Mouse (Mus musculus) left cerebral cortex, postnatal 4 days (tissue): Measurements from ENCODE around the gene Naga. TPM values are rescaled to one million over a fixed set of nuclear protein-coding genes. Genes with fewer than 3 reads are reported as not detected.

Source experiments
- DNase-seq: peaks from one replicate; pipeline ENCODE4 v3.0.0-alpha.2; 2022
- intact Hi-C: fragments of 180-260 bp; cut with DNase I; formaldehyde crosslinking; loops from one replicate; pipeline ENCODE4 v1.15.1; 2025
- total RNA-seq, 2 experiments: library from RNA; stranded (reverse); gene quantifications; 2 replicates each; pipeline ENCODE4 v1.2.3; 2021

Gene Naga
- total RNA-seq, 2 experiments from 2014 or later, result 32.1 to 33.6 TPM

DNA sequence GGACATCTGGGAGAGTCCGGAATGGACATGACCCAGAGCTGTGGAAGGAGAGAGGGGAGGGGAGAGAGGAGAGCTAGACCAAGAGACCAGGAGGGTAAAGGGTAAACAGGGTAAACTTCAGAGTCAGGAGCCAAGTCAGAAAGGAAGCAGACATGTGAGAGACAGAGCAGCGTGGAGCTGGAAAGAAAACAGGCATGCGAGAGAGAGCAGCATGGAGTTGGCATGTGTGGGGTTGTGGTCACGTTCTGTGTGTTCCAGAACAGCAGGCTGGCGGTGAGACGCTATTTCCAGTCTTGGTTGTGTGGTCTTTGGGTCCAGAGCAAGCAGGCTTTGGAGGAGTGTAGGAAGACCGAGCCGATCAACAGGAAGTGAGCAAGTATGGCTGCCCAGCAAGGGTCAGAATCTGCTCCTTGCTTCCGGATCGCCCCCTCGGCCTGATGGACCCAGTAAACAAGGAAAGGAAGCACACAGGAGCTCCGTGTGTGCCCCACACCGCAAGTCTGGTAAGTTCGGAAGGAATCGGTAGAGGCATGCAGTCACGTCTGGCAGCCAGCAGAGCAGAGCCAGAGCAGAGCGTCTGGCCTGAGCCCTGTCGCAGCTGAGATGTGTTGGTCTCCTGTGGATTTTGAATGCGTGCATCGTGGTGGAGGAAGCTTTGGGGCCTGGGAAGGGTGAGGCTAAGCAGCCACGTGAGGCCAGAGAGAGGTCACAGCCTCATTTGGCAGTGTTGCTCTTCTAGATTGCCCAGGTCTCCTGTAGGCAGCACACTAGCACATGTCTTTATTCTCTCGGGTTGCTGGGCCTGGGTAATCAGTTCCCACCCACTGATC is 19.9 kb upstream of the Naga start:
- intact Hi-C loops, result no loop called here
- DNase-seq, result no peak

DNA sequence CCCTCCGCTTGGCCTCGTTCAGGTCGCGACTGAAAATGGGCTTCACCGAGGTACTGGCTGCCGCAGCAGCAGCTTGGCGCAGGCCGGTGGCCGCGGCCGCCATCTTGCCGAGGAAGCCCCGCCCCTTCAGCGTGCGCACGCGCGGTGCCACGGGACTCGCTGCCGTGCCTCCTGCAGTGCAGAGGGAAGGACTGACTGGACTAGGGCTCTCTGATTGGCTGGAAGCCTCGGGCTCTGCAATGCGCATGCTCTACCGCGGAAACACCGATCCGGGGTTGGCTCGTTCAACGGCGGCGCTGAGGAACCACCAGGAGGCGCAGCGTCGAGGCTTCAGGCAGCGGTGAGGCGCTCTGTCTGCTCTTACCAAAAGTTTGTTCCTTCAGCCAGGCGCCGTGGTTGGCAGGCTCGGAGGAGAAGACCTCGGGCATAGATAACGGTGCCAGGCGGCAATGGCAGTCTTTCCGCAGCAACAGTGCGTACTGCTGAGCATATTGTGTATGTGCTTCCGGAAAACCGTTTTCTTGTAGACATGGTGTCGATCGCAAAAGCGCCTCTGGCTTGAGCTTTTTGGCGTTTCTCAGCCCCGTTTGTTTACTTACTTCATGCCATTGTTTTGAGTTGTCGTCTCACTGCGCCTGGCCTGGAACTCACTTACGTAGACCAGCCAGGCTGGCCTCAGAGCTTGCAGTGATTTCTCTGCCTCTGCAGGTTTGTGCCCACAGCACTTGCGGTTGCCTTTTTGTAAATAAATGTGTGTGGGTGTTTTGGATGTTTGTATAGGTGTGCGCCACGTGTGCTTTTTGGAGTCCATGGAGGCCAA is 15.6 kb upstream of the Naga start, which contains the start of gene Ndufa6:
Gene Ndufa6, minus strand, starts transcription at position 197 of the 820 bp plus-strand sequence.
- intact Hi-C loops, result no loop called here
- peak; percentile 99 for DNase-seq

DNA sequence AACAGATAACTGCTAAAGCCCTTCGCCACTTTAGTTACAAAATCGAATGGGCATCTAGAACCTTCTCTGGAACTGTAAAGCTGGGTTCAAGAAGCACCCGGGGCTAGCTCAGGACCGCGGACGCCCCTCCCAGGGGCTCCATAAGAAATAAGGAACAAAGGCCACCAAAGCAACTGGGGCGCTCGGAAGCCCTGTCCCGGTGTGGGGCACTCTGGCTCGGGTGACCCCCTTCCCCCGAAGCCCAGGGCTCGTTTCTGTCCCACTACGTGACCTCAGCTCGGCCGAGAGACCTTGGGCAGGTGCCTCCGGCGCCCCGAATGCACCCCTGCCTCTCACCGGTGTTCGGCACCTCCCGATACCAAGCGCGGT is 15.0 kb upstream of the Naga start:
- DNase-seq, result no peak
- intact Hi-C loops, result no loop called here

DNA sequence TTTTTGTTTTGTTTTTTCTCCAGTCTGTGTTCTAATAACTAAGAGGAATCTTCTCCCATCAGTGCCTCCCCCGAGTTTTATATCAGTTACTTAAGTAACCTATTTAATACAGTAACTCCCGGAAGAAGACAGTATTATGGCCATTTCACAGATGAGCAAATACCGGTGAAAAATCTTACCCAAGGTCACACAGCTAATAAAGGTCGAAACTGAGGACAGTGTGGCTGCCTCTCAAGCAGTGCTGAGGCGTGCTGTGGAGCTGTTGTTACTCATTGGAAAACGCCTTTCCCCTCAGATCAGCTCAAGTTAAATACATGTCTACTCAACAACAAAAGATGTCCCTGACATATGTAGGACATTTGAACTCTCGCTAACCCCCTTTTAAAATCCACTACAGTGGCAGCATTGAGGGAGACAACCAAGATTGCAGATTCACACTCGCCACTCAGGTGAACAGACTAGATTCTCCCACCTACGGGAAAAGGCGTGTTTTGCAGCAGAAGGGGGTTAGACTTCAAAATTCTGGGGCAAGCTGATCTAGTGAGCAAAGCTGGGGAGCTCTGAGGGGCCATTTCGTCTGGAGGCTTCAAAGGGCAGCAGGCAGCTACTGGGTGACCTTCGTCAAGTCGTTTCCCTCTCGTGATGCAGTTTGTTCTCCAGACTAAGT is 14.5 kb upstream of the Naga start:
- DNase-seq, result no peak
- intact Hi-C loops, result no loop called here

GRCm38 (mm10) chr15:82351480-82351879 is 12.8 kb upstream of the Naga start:
- intact Hi-C loops, result no loop called here
- no peak for DNase-seq

- no peak for DNase-seq
- intact Hi-C loops, result no loop called here
These were observed 11.6 kb upstream of the Naga start for GRCm38 (mm10) chr15:82350349-82350748.

DNA sequence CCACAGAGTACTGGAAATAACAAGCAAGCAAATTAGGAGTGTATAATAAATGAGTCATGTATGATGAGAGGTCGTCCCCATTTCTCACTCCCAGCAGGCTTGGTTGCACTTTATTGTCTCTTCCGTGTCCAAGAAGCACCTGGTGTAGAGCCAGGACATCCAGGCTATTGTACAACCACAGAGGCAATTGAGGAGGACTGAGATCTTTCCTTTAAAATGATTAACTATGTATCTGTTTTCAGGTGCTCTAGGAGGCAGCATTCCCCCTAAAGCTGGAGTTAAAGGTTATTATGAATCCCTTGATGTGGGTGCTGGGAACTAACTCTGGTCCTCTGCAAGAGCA is 10.2 kb upstream of the Naga start:
- intact Hi-C loops, result no loop called here
- DNase-seq, result no peak

GRCm38 (mm10) chr15:82348258-82348998 is 9.7 kb upstream of the Naga start:
- DNase-seq, result no peak
- intact Hi-C loops, result no loop called here

- DNase-seq, result no peak
- intact Hi-C loops, result no loop called here
These were observed 9.1 kb upstream of the Naga start for GRCm38 (mm10) chr15:82347852-82348251.

- no peak for DNase-seq
- intact Hi-C loops, result no loop called here
These were observed 8.6 kb upstream of the Naga start for GRCm38 (mm10) chr15:82347303-82347676.

DNA sequence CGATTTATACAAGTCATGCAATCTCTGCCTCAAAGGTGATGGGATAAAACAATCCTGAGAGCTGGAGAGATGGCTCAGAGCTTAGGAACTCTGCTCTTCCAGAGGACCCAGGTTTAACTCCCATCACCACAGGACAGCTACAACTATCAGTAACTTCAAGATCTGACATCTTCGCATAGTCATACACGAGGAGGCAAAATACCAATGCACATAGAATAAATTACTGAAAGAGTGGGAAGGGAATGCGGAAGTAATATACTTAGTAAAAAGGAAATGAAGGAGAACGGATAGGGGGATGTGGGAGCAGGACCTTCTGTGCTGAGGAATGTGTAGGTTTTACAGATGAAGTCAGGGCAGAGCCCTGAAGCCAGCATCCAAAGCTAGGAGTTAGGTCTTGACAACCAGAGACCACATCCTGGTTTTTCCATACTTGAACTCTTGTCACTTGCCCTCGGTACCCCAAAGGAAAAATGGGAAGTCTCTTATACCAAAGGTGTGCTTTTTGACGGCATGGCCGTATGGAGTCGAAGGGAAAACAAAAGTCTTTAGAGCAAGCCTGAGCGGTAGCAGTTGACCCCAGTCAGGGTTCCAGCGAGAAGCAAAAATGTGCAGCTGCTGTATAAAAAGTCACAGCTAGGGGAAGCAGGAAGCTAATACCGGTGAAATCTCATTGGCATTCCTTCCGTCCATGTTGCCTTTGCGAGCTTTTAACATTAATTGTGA is 8.0 kb upstream of the Naga start:
- intact Hi-C loops, result no loop called here
- no peak for DNase-seq

- peak; percentile 98 for DNase-seq
- intact Hi-C loops, result no loop called here
These were observed 7.2 kb upstream of the Naga start for GRCm38 (mm10) chr15:82345820-82346470.

DNA sequence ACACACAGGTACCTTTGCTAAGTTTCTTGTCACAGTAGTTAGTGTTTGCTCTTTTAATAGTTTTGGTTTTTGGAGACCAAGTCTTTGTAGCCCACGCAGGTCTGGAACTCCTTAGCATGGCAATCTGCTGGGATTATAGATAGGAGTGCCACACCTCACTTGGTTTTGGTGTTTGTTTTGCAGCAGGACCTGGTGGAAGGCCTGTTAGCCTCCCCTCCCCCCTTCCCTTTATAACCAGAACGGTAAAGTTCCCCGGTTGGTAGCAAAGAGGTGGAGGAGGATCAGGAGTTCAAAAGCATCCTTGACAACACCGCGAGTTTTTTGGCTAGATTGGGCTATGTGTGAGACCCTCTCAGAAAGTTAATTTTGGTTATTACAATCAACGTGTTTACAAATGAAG is 6.2 kb upstream of the Naga start:
- intact Hi-C loops, result no loop called here
- no peak for DNase-seq

- intact Hi-C loops, result no loop called here
- no peak for DNase-seq
These were observed 4.9 kb upstream of the Naga start for GRCm38 (mm10) chr15:82343368-82344287.

DNA sequence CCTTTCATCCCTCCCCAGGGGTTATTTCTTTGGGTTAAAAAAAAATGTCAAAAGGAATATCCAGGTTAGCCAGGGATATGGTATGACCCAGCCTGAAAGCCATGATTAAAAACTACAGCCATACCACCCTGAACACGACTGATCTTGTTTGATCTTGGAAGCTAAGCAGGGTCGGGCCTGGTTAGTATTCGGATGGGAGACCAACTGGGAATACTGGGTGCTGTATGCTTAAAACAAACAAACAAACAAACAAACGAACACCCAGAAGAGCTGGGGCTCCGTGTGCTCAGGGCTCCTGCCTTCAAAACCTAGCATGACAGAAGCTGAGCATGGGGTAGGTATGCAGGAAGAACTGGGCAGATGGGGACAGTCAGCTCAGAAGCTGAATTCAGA is 3.8 kb upstream of the Naga start:
- intact Hi-C loops, result no loop called here
- no peak for DNase-seq

DNA sequence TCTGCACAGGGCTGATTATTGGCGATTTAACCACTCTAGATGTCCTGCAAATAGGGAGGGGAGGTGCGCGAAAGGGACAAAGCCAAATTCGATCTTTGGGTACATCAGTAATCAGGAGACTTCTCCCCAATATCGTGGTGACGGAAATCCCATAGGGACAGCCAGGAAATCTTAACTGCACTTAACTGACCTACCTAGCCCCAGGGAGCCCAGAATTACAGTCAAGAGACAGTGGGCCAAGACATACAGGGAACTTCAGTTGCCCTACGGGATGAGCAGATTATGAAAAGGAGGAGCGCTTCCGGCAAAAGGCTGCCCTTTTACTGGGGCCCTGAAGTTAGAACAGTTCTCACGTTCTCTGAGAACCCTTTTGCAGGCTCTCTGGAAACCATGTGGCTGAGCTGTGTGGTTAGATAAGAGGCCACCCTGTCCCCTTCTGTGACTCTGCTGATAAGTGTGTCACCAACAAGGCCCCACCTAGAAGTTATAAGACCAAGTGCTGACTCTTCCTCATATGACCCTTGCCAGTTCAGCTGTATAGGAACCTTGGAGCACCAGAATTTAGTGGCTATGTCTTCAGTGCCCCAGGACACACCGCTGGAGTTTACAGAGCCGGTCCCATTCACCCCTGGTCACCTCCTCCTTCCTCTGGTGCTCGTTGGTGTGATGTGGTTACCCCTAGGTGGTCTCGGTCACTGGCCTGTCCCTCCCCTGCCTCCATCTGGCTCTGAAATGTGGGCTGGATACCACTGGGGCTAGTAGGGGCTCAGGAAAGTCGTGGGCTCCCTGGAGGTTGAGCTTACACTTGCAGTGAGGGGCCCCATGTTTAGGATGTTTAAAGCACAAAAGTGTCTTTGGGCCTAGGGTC is 3.2 kb upstream of the Naga start:
- intact Hi-C loops, result no loop called here
- no peak for DNase-seq

DNA sequence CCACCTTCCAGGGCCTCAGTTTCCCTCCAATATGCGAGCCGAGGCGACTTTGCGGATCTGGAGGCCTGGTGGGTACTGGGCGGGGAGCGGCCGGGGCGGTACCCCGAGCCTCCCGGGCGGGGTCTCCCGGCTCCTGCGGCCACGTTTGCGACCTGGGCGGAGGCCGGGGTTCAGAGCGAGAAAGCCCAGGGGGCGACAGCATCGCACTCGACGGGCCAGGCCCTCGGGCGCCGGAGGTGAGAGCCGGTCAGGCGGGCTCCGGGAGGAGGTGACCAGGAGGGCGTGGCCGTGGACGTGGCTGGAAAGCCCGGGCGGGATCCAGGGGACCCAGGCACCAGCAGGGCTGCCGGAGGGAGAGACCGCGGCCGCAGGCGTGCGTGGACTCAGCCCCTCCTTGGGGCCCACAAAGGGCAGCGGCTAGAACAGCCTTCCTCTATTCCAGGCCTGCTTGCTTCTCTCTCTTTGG is 2.3 kb upstream of the Naga start:
- DNase-seq, result no peak
- intact Hi-C loops, result no loop called here
